Mouse (Mus musculus) G1E (cell line): ENCODE results near the gene Ppp2r5c.

Source experiments
- CTCF ChIP-seq: IDR thresholded peaks from 2 replicates; pipeline ENCODE4 v1.5.1; 2012; ENCODE audit warnings: low read depth, low read length, inconsistent platforms, mixed read lengths
- GATA1 ChIP-seq: IDR thresholded peaks from 2 replicates; pipeline ENCODE4 v1.6.1; 2012; ENCODE audit warnings: borderline replicate concordance, low read length, inconsistent platforms, mixed read lengths
- GATA2 ChIP-seq: IDR thresholded peaks from 2 replicates; pipeline ENCODE4 v1.6.1; 2012; ENCODE audit warnings: low read depth, low read length, inconsistent platforms, borderline replicate concordance
- TAL1 ChIP-seq: conservative IDR thresholded peaks from 2 replicates; pipeline ENCODE4 v1.6.1; 2012; ENCODE audit warnings: low read depth, low read length, inconsistent platforms, mixed read lengths

DNA sequence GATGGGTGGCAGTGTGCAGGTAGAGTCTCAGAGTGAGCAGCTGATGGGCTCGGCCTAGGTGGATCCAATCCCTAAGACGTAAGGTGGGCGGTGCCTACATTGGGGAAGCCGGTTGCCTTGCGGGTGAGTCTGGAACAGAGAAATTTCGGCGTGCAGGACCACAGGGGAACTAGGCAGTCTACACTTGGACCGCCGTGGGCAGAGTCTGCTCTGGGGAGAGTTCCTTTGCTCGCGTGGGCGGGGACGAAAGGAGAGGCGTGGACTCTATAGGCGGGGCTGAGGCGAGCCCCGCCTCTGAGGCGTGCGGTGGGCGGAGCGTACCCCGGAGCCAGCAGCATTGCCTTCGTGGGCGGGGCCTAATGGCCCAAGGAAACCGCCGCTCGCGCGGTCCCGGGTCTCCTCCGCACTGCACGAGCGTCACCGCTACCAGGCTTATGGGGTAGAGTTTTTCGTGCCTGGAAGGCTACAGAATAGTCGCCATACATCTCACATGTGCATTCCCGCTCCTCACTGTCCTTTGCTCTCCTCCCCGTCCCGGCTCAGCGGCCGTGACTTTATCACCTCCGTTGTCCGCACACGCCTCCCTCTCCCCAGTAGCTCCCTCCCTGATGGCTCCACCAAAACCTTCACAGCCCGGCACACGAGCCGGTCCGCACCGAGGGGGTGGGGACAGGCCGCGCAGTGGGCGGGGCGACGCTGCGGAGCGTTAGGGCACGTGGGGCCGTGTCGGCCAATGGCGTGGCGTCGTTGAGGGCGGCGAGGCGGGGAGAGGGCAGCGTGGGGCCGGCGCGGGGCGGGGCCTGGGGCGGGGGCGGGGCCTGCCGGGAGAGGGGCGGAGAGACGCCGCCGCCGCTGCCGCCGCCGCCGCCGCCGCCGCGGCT is at the start of gene Ppp2r5c:
- TF ChIP-seq CTCF (no peak), GATA2 (no peak), GATA1 (no peak), TAL1 (no peak)
